Mouse (Mus musculus) MEL (cell line): ENCODE data around the gene Rpl15. TPM values are rescaled to one million over a fixed set of nuclear protein-coding genes. Genes with fewer than 3 reads are reported as not detected.

Source experiments
- polyA plus RNA-seq, 2 experiments: library from polyadenylated mRNA; stranded (reverse) in 1 of 2; unstranded in 1 of 2; fragments of >175 nt in 1 of 2; fragments of >200 nt in 1 of 2; gene quantifications; 2 replicates each; pipeline versions ENCODE4 v1.2.1 to v1.2.4; 2012; ENCODE audit warnings: low replicate concordance in 2 of 2, low read depth in 1 of 2; ENCODE audit not compliant: insufficient read length in 2 of 2, insufficient read depth in 1 of 2, missing spikeins in 1 of 2
- total RNA-seq: library from RNA; depleted of rRNA; stranded (reverse); fragments of 300-350 nt; gene quantifications from 2 replicates; pipeline ENCODE4 v1.2.3, GENCODE M21; 2012; rRNA removed

Gene Rpl15
- total and polyA plus RNA-seq, 3 experiments = 99.6 to 1,810 (median 885) TPM

Other genes starting within 250 kb of the Rpl15 start
- gene Nr1d2, start 32.3 kb downstream of the Rpl15 start, total RNA-seq = 5.4 and 6.1 TPM in 2 replicates
- 1 to 10 TPM in 1 of 2 experiments, not detected in 1; 4.9 TPM for gene Nr1d2, start 32.3 kb downstream of the Rpl15 start, polyA plus RNA-seq
- gene Nkiras1, start 255 bp downstream of the Rpl15 start, total RNA-seq = 5.7 and 6.8 TPM in 2 replicates
- gene Nkiras1, start 255 bp downstream of the Rpl15 start, polyA plus RNA-seq = 1 to 10 TPM in 1 of 2 experiments, not detected in 1; 6.9 TPM
- 43.0 and 43.2 TPM in 2 replicates for gene Ube2e1, start 60.5 kb upstream of the Rpl15 start, total RNA-seq
- gene Ube2e1, start 60.5 kb upstream of the Rpl15 start, polyA plus RNA-seq = 100 to 1,000 TPM; 240 to 246 TPM